Mouse (Mus musculus) midbrain, postnatal 0 days (tissue): ENCODE data around the gene Gas2. TPM values are rescaled to one million over a fixed set of nuclear protein-coding genes. Genes with fewer than 3 reads are reported as not detected.

ENCODE experiments used
- ATAC-seq: fragments of 200-750 bp; cut with Nextera tagmentation; 2 replicates; pipeline ENCODE4 v1.8.0; 2017; ENCODE audit warnings: moderate number of reproducible peaks, mild to moderate bottlenecking, moderate TSS enrichment, moderate library complexity; ENCODE audit not compliant: low FRiP score
- DNase-seq: peaks from one replicate; pipeline ENCODE4 v3.0.0-alpha.2; 2015; ENCODE audit warnings: low spot score
- H3K27ac ChIP-seq: fragments of 300-500 bp; sonication (generic); 2 replicates; pipeline ENCODE4 v1.5.1; 2014; ENCODE audit warnings: low read depth, mild to moderate bottlenecking, low read length, mixed read lengths
- H3K27me3 ChIP-seq: fragments of 300-500 bp; sonication (generic); 2 replicates; pipeline ENCODE4 v1.6.1; 2014; ENCODE audit warnings: low read length, control low read depth, mixed read lengths; ENCODE audit not compliant: insufficient read depth
- H3K36me3 ChIP-seq: fragments of 300-500 bp; sonication (generic); 2 replicates; pipeline ENCODE4 v1.6.1; 2014; ENCODE audit warnings: low read length, control low read depth, mixed read lengths; ENCODE audit not compliant: insufficient read depth
- H3K4me1 ChIP-seq: fragments of 300-500 bp; sonication (generic); 2 replicates; pipeline ENCODE4 v1.6.1; 2014; ENCODE audit warnings: mild to moderate bottlenecking, control low read depth, antibody characterized with exemption, low read length, mixed read lengths; ENCODE audit not compliant: insufficient read depth
- H3K4me2 ChIP-seq: fragments of 300-500 bp; sonication (generic); 2 replicates; pipeline ENCODE4 v1.6.1; 2014; ENCODE audit warnings: low read depth, mild to moderate bottlenecking, low read length, mixed read lengths; ENCODE audit not compliant: poor library complexity, severe bottlenecking
- H3K4me3 ChIP-seq: fragments of 300-500 bp; sonication (generic); 2 replicates; pipeline ENCODE4 v1.5.1; 2014; ENCODE audit warnings: low read depth, mild to moderate bottlenecking, low read length, moderate library complexity
- H3K9ac ChIP-seq: fragments of 300-500 bp; sonication (generic); replicated peaks from 2 replicates; pipeline ENCODE4 v1.6.1; 2014; ENCODE audit warnings: mild to moderate bottlenecking, low read length, moderate library complexity, mixed read lengths; ENCODE audit not compliant: poor library complexity, severe bottlenecking
- H3K9me3 ChIP-seq: fragments of 300-500 bp; sonication (generic); 2 replicates; pipeline ENCODE4 v1.6.1; 2016; ENCODE audit warnings: low read length, control low read depth
- CTCF ChIP-seq: IDR thresholded peaks from 2 replicates; pipeline ENCODE4 v1.5.1; 2016; ENCODE audit warnings: antibody characterized with exemption, mild to moderate bottlenecking
- WGBS: fragments of 180-500 bp; shearing (Covaris S2); extraction: QIAGEN DNeasy Blood & Tissue Kit; methylation state at CpG from one replicate; pipeline ENCODE4 v1.1.7; 2014; 5-methylcytosine and 5-hydroxymethylcytosine counted together
- polyA plus RNA-seq: library from polyadenylated mRNA; unstranded; fragments of >200 nt; fragmentation: Nextera tagmentation; extraction: Ambion mirVana; gene quantifications from 2 replicates; pipeline ENCODE4 v1.2.1, GENCODE M21; 2015
- total RNA-seq: library from RNA; depleted of rRNA; stranded (reverse); fragments of >200 nt; gene quantifications from 2 replicates; pipeline ENCODE4 v1.2.3, GENCODE M21; 2014

Gene Gas2
- total and polyA plus RNA-seq, 2 experiments from 2014 or later: 15.0 to 17.5 TPM

GRCm38 (mm10) chr7:51862097-51862492, 280 bp downstream of the Gas2 start, which contains the start of gene Fancf:
Fancf (minus strand) TSS chr7:51862267.
- Histone ChIP-seq H3K4me3 (peak within 1 kb of the TSS; percentile 75), H3K27ac (peak within 1 kb of the TSS; percentile 98), H3K4me2 (peak within 1 kb of the TSS; percentile 66), H3K36me3 (no peaks in the 10 kb centered on the region), H3K4me1 (no peaks in the 10 kb centered on the region; the same call in 1 of the 2 replicates), H3K9me3 (no peaks in the 10 kb centered on the region), H3K9ac (peak within 1 kb of the TSS; percentile 79), H3K27me3 (no peaks in the 10 kb centered on the region)
- TF ChIP-seq CTCF: 0 out of 2 replicates have a peak, but pooled peaks have one; percentile 3
- WGBS: under 1% methylated on average over 40 of the region's 43 CpGs
- ATAC-seq (peak; percentile 99), DNase-seq (peak; percentile 98)

GRCm38 (mm10) chr7:51862842-51863241, 1.0 kb downstream of the Gas2 start:
- H3K4me3 ChIP-seq: peak overlapping the region; percentile 75
- peak overlapping the region; percentile 66 for H3K4me2 ChIP-seq
- no peak overlapping the region for H3K27ac ChIP-seq
- DNase-seq (no peak), ATAC-seq (no peak)
- no peaks in the 10 kb centered on the region; the same call in 1 of the 2 replicates for H3K4me1 ChIP-seq
- 0 out of 2 replicates have a peak overlapping the region, but pooled peaks have one; percentile 79 for H3K9ac ChIP-seq
- no peaks in the 10 kb centered on the region for H3K9me3 ChIP-seq
- no peak for TF ChIP-seq CTCF
- no peaks in the 10 kb centered on the region for H3K27me3 ChIP-seq
- WGBS: 83% methylated on average over 3 of the region's 3 CpGs
- no peaks in the 10 kb centered on the region for H3K36me3 ChIP-seq

- ATAC-seq (no peak), DNase-seq (no peak)
- H3K27me3 ChIP-seq: no peaks in the 10 kb centered on the region
- H3K4me3 ChIP-seq: no peak overlapping the region
- H3K36me3 ChIP-seq: no peaks in the 10 kb centered on the region
- H3K9ac ChIP-seq: no peak overlapping the region
- 84% methylated on average over 1 of the region's 1 CpGs for WGBS
- no peak for TF ChIP-seq CTCF
- H3K9me3 ChIP-seq: no peaks in the 10 kb centered on the region
- H3K4me1 ChIP-seq: no peaks in the 10 kb centered on the region; the same call in 1 of the 2 replicates
- H3K27ac ChIP-seq: no peak overlapping the region
- H3K4me2 ChIP-seq: no peak overlapping the region
Measured at GRCm38 (mm10) chr7:51865336-51865735, 3.5 kb downstream of the Gas2 start.

GRCm38 (mm10) chr7:51867983-51868382, 6.2 kb downstream of the Gas2 start:
- Histone ChIP-seq H3K4me1 (no peaks in the 10 kb centered on the region; the same call in 1 of the 2 replicates), H3K9ac (no peak overlapping the region), H3K4me2 (no peak overlapping the region), H3K36me3 (no peaks in the 10 kb centered on the region), H3K9me3 (no peaks in the 10 kb centered on the region), H3K4me3 (no peak overlapping the region), H3K27ac (no peak overlapping the region), H3K27me3 (no peaks in the 10 kb centered on the region)
- 0 out of 2 replicates have a peak, but pooled peaks have one; percentile 5 for TF ChIP-seq CTCF
- WGBS: 89% methylated on average over 1 of the region's 1 CpGs
- ATAC-seq (no peak), DNase-seq (no peak)

GRCm38 (mm10) chr7:51872041-51872440, 10.2 kb downstream of the Gas2 start:
- no peak for TF ChIP-seq CTCF
- H3K4me3 ChIP-seq: no peak overlapping the region
- no peaks in the 10 kb centered on the region for H3K27me3 ChIP-seq
- 88% methylated on average over 1 of the region's 1 CpGs for WGBS
- H3K9me3 ChIP-seq: no peaks in the 10 kb centered on the region
- ATAC-seq: no peak
- no peaks in the 10 kb centered on the region for H3K4me1 ChIP-seq
- no peak for DNase-seq
- no peaks in the 10 kb centered on the region for H3K36me3 ChIP-seq
- no peak overlapping the region for H3K27ac ChIP-seq
- H3K4me2 ChIP-seq: no peak overlapping the region
- H3K9ac ChIP-seq: no peak overlapping the region

GRCm38 (mm10) chr7:51872597-51872996, 10.8 kb downstream of the Gas2 start:
- H3K27me3 ChIP-seq: no peaks in the 10 kb centered on the region
- no peaks in the 10 kb centered on the region for H3K36me3 ChIP-seq
- no peak for TF ChIP-seq CTCF
- no peak overlapping the region for H3K9ac ChIP-seq
- no peaks in the 10 kb centered on the region for H3K4me1 ChIP-seq
- DNase-seq (no peak), ATAC-seq (no peak)
- no peak overlapping the region for H3K4me2 ChIP-seq
- H3K4me3 ChIP-seq: no peak overlapping the region
- no peaks in the 10 kb centered on the region for H3K9me3 ChIP-seq
- H3K27ac ChIP-seq: no peak overlapping the region
